Mouse (Mus musculus): Measurements from ENCODE around the gene Spryd7. TPM values are rescaled to one million over a fixed set of nuclear protein-coding genes. Genes with fewer than 3 reads are reported as not detected.
A peak's percentile ranks its signal among the peaks of the same experiment; 100 is the strongest.
"Not testable (repeated sequence)": the region's sequence is repeated elsewhere in the genome, so short reads cannot be mapped to it uniquely, and the experiment has no call there.

Gene Spryd7
- 39.8 and 40.4 TPM in 2 replicates for polyA plus RNA-seq (2015; fragmentation: Nextera tagmentation; extraction: Ambion mirVana)

GRCm38 (mm10) chr14:61556289-61557147, at the start of gene Spryd7:
TSS of gene Spryd7 (minus strand) at chr14:61556886.
- WGBS: under 1% methylated on average over 72 of the region's 72 CpGs
- Histone ChIP-seq H3K9me3 (no peaks in the 10 kb centered on the region), H3K27me3 (no peaks in the 10 kb centered on the region), H3K27ac (replicated peaks) (peak within 1 kb of the TSS; percentile 85), H3K4me2 (replicated peaks) (peak within 1 kb of the TSS; percentile 87), H3K4me3 (peak within 1 kb of the TSS; percentile 83), H3K36me3 (no peaks in the 10 kb centered on the region), H3K9ac (replicated peaks) (peak within 1 kb of the TSS; percentile 87), H3K4me1 (peaks cover 16% of the 10 kb centered on the region; the same call in 1 of the 2 replicates)
- peak; percentile 98 for ATAC-seq (replicated peaks)

GRCm38 (mm10) chr14:61606088-61606487, 49.4 kb upstream of the Spryd7 start:
- H3K27ac ChIP-seq (replicated peaks); H3K27me3 ChIP-seq; ATAC-seq (replicated peaks); H3K9me3 ChIP-seq; H3K9ac ChIP-seq (replicated peaks); H3K4me3 ChIP-seq; H3K4me2 ChIP-seq (replicated peaks): not testable (repeated sequence)
- H3K36me3 ChIP-seq: peaks cover 45% of the 10 kb centered on the region
- peaks cover 24% of the 10 kb centered on the region for H3K4me1 ChIP-seq
- WGBS: 93% methylated on average over 2 of the region's 2 CpGs

- Histone ChIP-seq H3K9me3 (no peaks in the 10 kb centered on the region), H3K27me3 (no peaks in the 10 kb centered on the region), H3K36me3 (peaks cover 45% of the 10 kb centered on the region), H3K4me3 (no peak overlapping the region), H3K27ac (replicated peaks) (no peak overlapping the region), H3K9ac (replicated peaks) (no peak overlapping the region), H3K4me2 (replicated peaks) (no peak overlapping the region), H3K4me1 (peaks cover 35% of the 10 kb centered on the region)
- no peak for ATAC-seq (replicated peaks)
- WGBS: 89% methylated on average over 3 of the region's 3 CpGs
These were observed 47.4 kb upstream of the Spryd7 start for GRCm38 (mm10) chr14:61604081-61604480.

- H3K4me2 ChIP-seq (replicated peaks): 0 out of 2 replicates have a peak overlapping the region, but pooled peaks have one; percentile 1
- 65% methylated on average over 8 of the region's 8 CpGs for whole genome bisulfite sequencing
- peaks cover 45% of the 10 kb centered on the region for H3K36me3 ChIP-seq
- H3K4me1 ChIP-seq: peaks cover 35% of the 10 kb centered on the region
- H3K27me3 ChIP-seq: no peaks in the 10 kb centered on the region
- H3K4me3 ChIP-seq: no peak overlapping the region
- no peaks in the 10 kb centered on the region for H3K9me3 ChIP-seq
- no peak for ATAC-seq (replicated peaks)
- H3K9ac ChIP-seq (replicated peaks): no peak overlapping the region
- H3K27ac ChIP-seq (replicated peaks): 0 out of 2 replicates have a peak overlapping the region, but pooled peaks have one; percentile 12
These were observed 46.5 kb upstream of the Spryd7 start for GRCm38 (mm10) chr14:61603069-61603755.

GRCm38 (mm10) chr14:61601348-61601747, 44.7 kb upstream of the Spryd7 start:
- H3K9ac ChIP-seq (replicated peaks): no peak overlapping the region
- no peaks in the 10 kb centered on the region for H3K9me3 ChIP-seq
- whole genome bisulfite sequencing: 85% methylated on average over 9 of the region's 9 CpGs
- peak overlapping the region; percentile 82 for H3K4me3 ChIP-seq
- peaks cover 32% of the 10 kb centered on the region for H3K4me1 ChIP-seq
- H3K27ac ChIP-seq (replicated peaks): no peak overlapping the region
- no peak for ATAC-seq (replicated peaks)
- H3K27me3 ChIP-seq: no peaks in the 10 kb centered on the region
- peaks cover 31% of the 10 kb centered on the region for H3K36me3 ChIP-seq
- H3K4me2 ChIP-seq (replicated peaks): peak overlapping the region; percentile 74

GRCm38 (mm10) chr14:61599057-61599806, 42.5 kb upstream of the Spryd7 start:
- 5% methylated on average over 44 of the region's 44 CpGs for WGBS
- peak overlapping the region; percentile 82 for H3K27ac ChIP-seq (replicated peaks)
- H3K27me3 ChIP-seq: no peaks in the 10 kb centered on the region
- H3K9ac ChIP-seq (replicated peaks): peak overlapping the region; percentile 92
- peak; percentile 96 for ATAC-seq (replicated peaks)
- H3K4me2 ChIP-seq (replicated peaks): peak overlapping the region; percentile 74
- peak overlapping the region; percentile 82 for H3K4me3 ChIP-seq
- peaks cover 11% of the 10 kb centered on the region; the same call in 1 of the 2 replicates for H3K36me3 ChIP-seq
- H3K4me1 ChIP-seq: peaks cover 32% of the 10 kb centered on the region
- H3K9me3 ChIP-seq: no peaks in the 10 kb centered on the region

GRCm38 (mm10) chr14:61597968-61598367, 41.3 kb upstream of the Spryd7 start, which contains the start of gene Trim13:
TSS of gene Trim13 (plus strand) at chr14:61598247.
- H3K4me1 ChIP-seq: peaks cover 24% of the 10 kb centered on the region
- 0 out of 2 replicates have a peak within 1 kb of the TSS, but pooled peaks have one; percentile 92 for H3K9ac ChIP-seq (replicated peaks)
- 58% methylated on average over 5 of the region's 5 CpGs for WGBS
- H3K9me3 ChIP-seq: no peaks in the 10 kb centered on the region
- H3K27me3 ChIP-seq: no peaks in the 10 kb centered on the region
- H3K36me3 ChIP-seq: no peaks in the 10 kb centered on the region
- no peak within 1 kb of the TSS for H3K27ac ChIP-seq (replicated peaks)
- ATAC-seq (replicated peaks): no peak
- H3K4me2 ChIP-seq (replicated peaks): peak within 1 kb of the TSS; percentile 74
- peak within 1 kb of the TSS; percentile 82 for H3K4me3 ChIP-seq

GRCm38 (mm10) chr14:61596719-61597426, 40.2 kb upstream of the Spryd7 start:
- 89% methylated on average over 9 of the region's 9 CpGs for whole genome bisulfite sequencing
- ATAC-seq (replicated peaks): no peak
- H3K9ac ChIP-seq (replicated peaks): no peak overlapping the region
- H3K27ac ChIP-seq (replicated peaks): no peak overlapping the region
- no peaks in the 10 kb centered on the region for H3K27me3 ChIP-seq
- H3K9me3 ChIP-seq: no peaks in the 10 kb centered on the region
- H3K4me1 ChIP-seq: peaks cover 19% of the 10 kb centered on the region
- H3K4me2 ChIP-seq (replicated peaks): no peak overlapping the region
- H3K36me3 ChIP-seq: no peaks in the 10 kb centered on the region
- H3K4me3 ChIP-seq: no peak overlapping the region

GRCm38 (mm10) chr14:61589288-61590065, 32.8 kb upstream of the Spryd7 start:
- Histone ChIP-seq H3K9ac (replicated peaks) (no peak overlapping the region), H3K36me3 (no peaks in the 10 kb centered on the region), H3K4me2 (replicated peaks) (no peak overlapping the region), H3K9me3 (no peaks in the 10 kb centered on the region), H3K4me3 (no peak overlapping the region), H3K4me1 (no peaks in the 10 kb centered on the region), H3K27me3 (no peaks in the 10 kb centered on the region), H3K27ac (replicated peaks) (no peak overlapping the region)
- no peak for ATAC-seq (replicated peaks)
- WGBS: 88% methylated on average over 4 of the region's 4 CpGs

- H3K36me3 ChIP-seq: no peaks in the 10 kb centered on the region
- ATAC-seq (replicated peaks): no peak
- H3K4me3 ChIP-seq: no peak overlapping the region
- WGBS: 90% methylated on average over 8 of the region's 8 CpGs
- H3K9me3 ChIP-seq: no peaks in the 10 kb centered on the region; the same call in 1 of the 2 replicates
- H3K9ac ChIP-seq (replicated peaks): no peak overlapping the region
- H3K27me3 ChIP-seq: no peaks in the 10 kb centered on the region
- H3K4me1 ChIP-seq: no peaks in the 10 kb centered on the region
- no peak overlapping the region for H3K4me2 ChIP-seq (replicated peaks)
- H3K27ac ChIP-seq (replicated peaks): no peak overlapping the region
These were observed 19.3 kb upstream of the Spryd7 start for GRCm38 (mm10) chr14:61575941-61576340.
